Mouse (Mus musculus): ENCODE results near the gene Mup18. TPM values are rescaled to one million over a fixed set of nuclear protein-coding genes. Genes with fewer than 3 reads are reported as not detected.
"Not testable (repeated sequence)": the region's sequence is repeated elsewhere in the genome, so short reads cannot be mapped to it uniquely, and the experiment has no call there.

Gene Mup18
- polyA plus RNA-seq (2015; fragmentation: Nextera tagmentation; extraction: Ambion mirVana): not detected in 2 replicates

- not testable (repeated sequence) for ATAC-seq (replicated peaks; ENCODE audit: extremely low read depth, insufficient read depth, low FRiP score); H3K27me3 ChIP-seq (ENCODE audit: control insufficient read depth, insufficient read depth, low read length); H3K4me3 ChIP-seq (ENCODE audit: low read length); H3K36me3 ChIP-seq (ENCODE audit: control insufficient read depth, insufficient read depth); H3K9ac ChIP-seq (ENCODE audit: low read length); H3K4me1 ChIP-seq (ENCODE audit: control insufficient read depth, insufficient read depth, low read length); H3K9me3 ChIP-seq (replicated peaks; ENCODE audit: control insufficient read depth, low read length); H3K4me2 ChIP-seq (ENCODE audit: low read depth, low read length); H3K27ac ChIP-seq (ENCODE audit: low read length)
- 67% methylated on average over 2 of the region's 2 CpGs for WGBS
These were observed at the start of gene Mup18 for GRCm38 (mm10) chr4:61674036-61674435. Gene Mup18 (minus strand): TSS chr4:61674136.

- ATAC-seq (replicated peaks; ENCODE audit: extremely low read depth, insufficient read depth, low FRiP score); H3K36me3 ChIP-seq (ENCODE audit: control insufficient read depth, insufficient read depth); H3K9ac ChIP-seq (ENCODE audit: low read length); H3K9me3 ChIP-seq (replicated peaks; ENCODE audit: control insufficient read depth, low read length); H3K4me3 ChIP-seq (ENCODE audit: low read length); H3K27ac ChIP-seq (ENCODE audit: low read length); H3K4me2 ChIP-seq (ENCODE audit: low read depth, low read length); H3K4me1 ChIP-seq (ENCODE audit: control insufficient read depth, insufficient read depth, low read length); H3K27me3 ChIP-seq (ENCODE audit: control insufficient read depth, insufficient read depth, low read length): not testable (repeated sequence)
- WGBS: 74% methylated on average over 6 of the region's 6 CpGs
These were observed 40.4 kb upstream of the Mup18 start for GRCm38 (mm10) chr4:61714296-61714695.

Other genes starting within 250 kb of the Mup18 start
- gene Mup15, start 234.4 kb downstream of the Mup18 start, polyA plus RNA-seq (2015; fragmentation: Nextera tagmentation; extraction: Ambion mirVana): not detected in 2 replicates
- gene Mup16, start 154.6 kb downstream of the Mup18 start, polyA plus RNA-seq (2015; fragmentation: Nextera tagmentation; extraction: Ambion mirVana): not detected in 2 replicates
- gene Mup17, start 78.3 kb downstream of the Mup18 start, polyA plus RNA-seq (2015; fragmentation: Nextera tagmentation; extraction: Ambion mirVana): not detected in 2 replicates
- gene Mup19, start 108.1 kb upstream of the Mup18 start, polyA plus RNA-seq (2015; fragmentation: Nextera tagmentation; extraction: Ambion mirVana): not detected in 2 replicates
- gene Mup5, start 161.1 kb upstream of the Mup18 start, polyA plus RNA-seq (2015; fragmentation: Nextera tagmentation; extraction: Ambion mirVana): not detected in 2 replicates

All from heart, embryonic 16.5 days (tissue).